Mouse (Mus musculus) heart, embryonic 11.5 days (tissue): ENCODE results near the gene Serp1. TPM values are rescaled to one million over a fixed set of nuclear protein-coding genes. Genes with fewer than 3 reads are reported as not detected.

Source experiments
- ATAC-seq: fragments of 200-750 bp; cut with Nextera tagmentation; replicated peaks from 2 replicates; pipeline ENCODE4 v1.8.0; 2017; ENCODE audit warnings: moderate library complexity; ENCODE audit not compliant: insufficient number of reproducible peaks, low FRiP score, low TSS enrichment
- H3K27ac ChIP-seq: fragments of 300-500 bp; sonication (generic); 2 replicates; pipeline ENCODE4 v1.5.1; 2014; ENCODE audit warnings: mild to moderate bottlenecking, low read depth, low read length
- H3K27me3 ChIP-seq: fragments of 300-500 bp; sonication (generic); 2 replicates; pipeline ENCODE4 v1.6.1; 2014; ENCODE audit warnings: mild to moderate bottlenecking, low read length, mixed read lengths; ENCODE audit not compliant: control insufficient read depth, insufficient read depth
- H3K36me3 ChIP-seq: fragments of 300-500 bp; sonication (generic); 2 replicates; pipeline ENCODE4 v1.6.1; 2014; ENCODE audit warnings: mild to moderate bottlenecking, low read length, moderate library complexity, mixed read lengths; ENCODE audit not compliant: control insufficient read depth, insufficient read depth
- H3K4me1 ChIP-seq: fragments of 300-500 bp; sonication (generic); 2 replicates; pipeline ENCODE4 v1.6.1; 2014; ENCODE audit warnings: low read length; ENCODE audit not compliant: control insufficient read depth, insufficient read depth
- H3K4me2 ChIP-seq: fragments of 300-500 bp; sonication (generic); 2 replicates; pipeline ENCODE4 v1.6.1; 2014; ENCODE audit warnings: mild to moderate bottlenecking, moderate library complexity
- H3K4me3 ChIP-seq: fragments of 300-500 bp; sonication (generic); 2 replicates; pipeline ENCODE4 v1.5.1; 2014; ENCODE audit warnings: low read depth, low read length
- H3K9ac ChIP-seq: fragments of 300-500 bp; sonication (generic); 2 replicates; pipeline ENCODE4 v1.6.1; 2014; ENCODE audit warnings: mild to moderate bottlenecking, low read depth, low read length, moderate library complexity
- H3K9me3 ChIP-seq: fragments of 300-500 bp; sonication (generic); replicated peaks from 2 replicates; pipeline ENCODE4 v1.6.1; 2016; ENCODE audit warnings: low read length; ENCODE audit not compliant: control insufficient read depth
- WGBS: fragments of 180-500 bp; shearing (Covaris S2); extraction: QIAGEN DNeasy Blood & Tissue Kit; methylation state at CpG from one replicate; pipeline ENCODE4 v1.1.7; 2014; ENCODE audit not compliant: insufficient replicate concordance; 5-methylcytosine and 5-hydroxymethylcytosine counted together
- polyA plus RNA-seq: library from polyadenylated mRNA; unstranded; fragments of >200 nt; fragmentation: Nextera tagmentation; extraction: Ambion mirVana; gene quantifications from 2 replicates; pipeline ENCODE4 v1.2.1, GENCODE M21; 2014

Serp1 gene
- polyA plus RNA-seq, result 107 and 121 TPM in 2 replicates

- Histone ChIP-seq H3K9me3 (no peaks in the 10 kb centered on the region), H3K9ac (peak within 1 kb of the TSS; percentile 99)
- peak; percentile 99 for ATAC-seq
Measured at GRCm38 (mm10) chr3:58525652-58526407, at the start of gene Serp1, which contains the start of gene Eif2a. Gene Serp1, minus strand, starts transcription at chr3:58525892. Gene Eif2a, plus strand, starts transcription at chr3:58525821.

DNA sequence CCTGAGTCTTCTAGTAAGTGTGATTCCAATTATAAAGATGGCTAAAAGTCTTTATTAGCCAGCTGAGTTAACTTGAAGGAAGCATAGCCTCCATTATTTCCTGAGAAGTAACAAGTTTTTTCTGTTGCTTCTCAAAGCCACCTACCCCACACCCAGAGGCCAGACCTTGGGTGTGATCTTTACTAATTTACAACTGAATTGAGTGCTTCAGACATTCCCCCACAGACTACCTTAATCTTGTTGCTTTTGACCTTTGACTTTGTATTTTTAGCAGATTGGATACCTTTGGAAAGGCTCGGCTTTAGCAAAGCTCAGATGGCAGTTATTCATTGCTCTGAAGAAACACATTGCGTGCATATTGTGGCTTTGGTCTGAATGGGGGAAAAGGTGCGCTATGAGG lies 45.1 kb upstream of the Serp1 start:
- WGBS, result 85% methylated on average over 3 of the region's 3 CpGs
- no peak overlapping the region for H3K9ac ChIP-seq
- no peak for ATAC-seq

More at GRCm38 (mm10) chr3:58525652-58526407, at the start of gene Serp1, which contains the start of gene Eif2a:
- Histone ChIP-seq H3K36me3 (peaks cover 5% of the 10 kb centered on the region; the same call in 1 of the 2 replicates), H3K4me2 (peak within 1 kb of the TSS; percentile 82), H3K4me3 (peak within 1 kb of the TSS; percentile 85), H3K27ac (peak within 1 kb of the TSS; percentile 92), H3K27me3 (no peaks in the 10 kb centered on the region), H3K4me1 (0 out of 2 replicates have a peak, but pooled peaks cover 3% of the 10 kb centered on the region)
- WGBS, result under 1% methylated on average over 56 of the region's 57 CpGs

GRCm38 (mm10) chr3:58561437-58561836 lies 35.7 kb upstream of the Serp1 start:
- H3K9ac ChIP-seq, result no peak overlapping the region
- no peaks in the 10 kb centered on the region for H3K9me3 ChIP-seq
- H3K36me3 ChIP-seq, result no peaks in the 10 kb centered on the region; the same call in 1 of the 2 replicates
- no peaks in the 10 kb centered on the region for H3K4me1 ChIP-seq
- WGBS, result 45% methylated on average over 2 of the region's 2 CpGs
- ATAC-seq, result no peak
- no peak overlapping the region for H3K4me3 ChIP-seq
- H3K27me3 ChIP-seq, result no peaks in the 10 kb centered on the region
- H3K4me2 ChIP-seq, result no peak overlapping the region
- no peak overlapping the region for H3K27ac ChIP-seq

More for the DNA sequence above, 45.1 kb upstream of the Serp1 start:
- Histone ChIP-seq H3K27me3 (no peaks in the 10 kb centered on the region), H3K4me3 (no peak overlapping the region), H3K36me3 (no peaks in the 10 kb centered on the region), H3K4me1 (no peaks in the 10 kb centered on the region), H3K9me3 (no peaks in the 10 kb centered on the region), H3K27ac (no peak overlapping the region), H3K4me2 (no peak overlapping the region)

DNA sequence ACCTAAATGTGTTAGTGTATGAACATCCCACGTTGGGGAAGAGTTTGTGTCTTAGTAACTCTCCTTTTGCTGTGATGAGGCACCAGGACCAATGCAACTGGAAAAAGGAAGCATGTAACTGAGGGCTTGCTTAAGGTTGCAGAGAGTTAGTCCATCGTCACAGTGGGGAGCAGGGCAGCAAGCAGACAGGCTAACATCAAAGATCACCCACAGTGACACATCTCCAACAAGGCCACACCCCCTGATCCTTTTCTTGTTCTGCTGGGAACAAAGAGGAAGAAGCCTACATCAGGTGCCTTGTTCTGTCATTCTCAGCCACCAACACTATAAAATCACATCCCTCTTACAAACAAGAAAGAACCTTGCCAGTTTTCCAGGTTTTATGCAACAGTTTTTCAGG lies 34.2 kb upstream of the Serp1 start:
- Histone ChIP-seq H3K4me2 (no peak overlapping the region), H3K27me3 (no peaks in the 10 kb centered on the region), H3K4me1 (no peaks in the 10 kb centered on the region), H3K27ac (no peak overlapping the region), H3K9ac (no peak overlapping the region), H3K9me3 (no peaks in the 10 kb centered on the region), H3K4me3 (no peak overlapping the region), H3K36me3 (peaks cover 3% of the 10 kb centered on the region; the same call in 1 of the 2 replicates)
- no peak for ATAC-seq
- 48% methylated on average over 2 of the region's 2 CpGs for WGBS

DNA sequence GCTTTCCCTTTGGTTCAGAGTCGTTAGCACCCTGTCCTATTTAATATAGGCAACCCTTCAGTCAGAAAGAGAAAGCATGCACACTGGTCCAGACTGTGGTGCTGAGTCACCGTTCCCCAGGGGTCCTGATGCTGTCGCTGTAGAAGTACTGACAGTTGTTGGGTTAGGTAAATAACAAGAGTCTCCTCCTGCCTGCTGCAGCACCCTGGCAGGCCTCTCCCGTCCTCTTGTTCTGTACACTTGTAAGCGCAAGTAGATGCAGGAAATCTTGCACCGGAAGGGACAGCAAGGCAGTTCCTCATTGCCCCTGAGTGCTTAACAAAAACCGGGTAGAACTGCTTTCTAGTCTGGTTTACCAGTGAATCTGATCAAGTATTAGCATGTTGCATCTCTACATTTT lies 31.0 kb upstream of the Serp1 start:
- WGBS, result 79% methylated on average over 7 of the region's 7 CpGs
- H3K4me1 ChIP-seq, result no peaks in the 10 kb centered on the region
- ATAC-seq, result no peak

GRCm38 (mm10) chr3:58552001-58552811 lies 26.5 kb upstream of the Serp1 start:
- no peak overlapping the region for H3K9ac ChIP-seq
- no peak for ATAC-seq
- 64% methylated on average over 1 of the region's 1 CpGs for WGBS
- no peaks in the 10 kb centered on the region for H3K9me3 ChIP-seq
- no peak overlapping the region for H3K4me2 ChIP-seq
- no peaks in the 10 kb centered on the region for H3K27me3 ChIP-seq
- peaks cover 14% of the 10 kb centered on the region for H3K36me3 ChIP-seq
- no peak overlapping the region for H3K27ac ChIP-seq
- H3K4me3 ChIP-seq, result no peak overlapping the region
- no peaks in the 10 kb centered on the region for H3K4me1 ChIP-seq

More for the DNA sequence above, 31.0 kb upstream of the Serp1 start:
- no peak overlapping the region for H3K4me3 ChIP-seq
- H3K4me2 ChIP-seq, result no peak overlapping the region
- no peaks in the 10 kb centered on the region for H3K9me3 ChIP-seq
- H3K36me3 ChIP-seq, result peaks cover 6% of the 10 kb centered on the region; the same call in 1 of the 2 replicates
- H3K27me3 ChIP-seq, result no peaks in the 10 kb centered on the region
- H3K27ac ChIP-seq, result no peak overlapping the region
- no peak overlapping the region for H3K9ac ChIP-seq

GRCm38 (mm10) chr3:58536573-58536972 lies 10.9 kb upstream of the Serp1 start:
- Histone ChIP-seq H3K9ac (no peak overlapping the region), H3K4me2 (no peak overlapping the region), H3K9me3 (no peaks in the 10 kb centered on the region), H3K27ac (no peak overlapping the region), H3K36me3 (peaks cover 16% of the 10 kb centered on the region), H3K4me3 (no peak overlapping the region), H3K27me3 (no peaks in the 10 kb centered on the region), H3K4me1 (no peaks in the 10 kb centered on the region)
- ATAC-seq, result no peak
- whole genome bisulfite sequencing, result 88% methylated on average over 3 of the region's 3 CpGs

DNA sequence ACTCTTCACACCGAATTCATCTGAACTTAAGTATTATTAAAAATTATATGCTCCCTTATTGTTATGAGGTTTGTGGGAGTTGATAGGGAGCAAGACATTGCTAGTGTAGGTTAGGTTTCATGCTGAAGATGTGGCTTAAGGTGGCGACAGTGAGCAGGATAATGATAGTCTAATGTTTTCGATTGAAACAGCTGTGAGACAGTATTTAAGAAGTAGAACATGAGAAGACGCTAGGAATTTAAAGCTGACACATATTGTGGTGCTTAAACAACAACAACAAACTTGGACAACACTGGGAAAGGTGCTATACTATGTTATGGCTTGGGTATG lies 681 bp upstream of the Serp1 start:
- H3K9me3 ChIP-seq, result no peaks in the 10 kb centered on the region
- 8% methylated on average over 4 of the region's 4 CpGs for WGBS
- no peak overlapping the region for H3K27ac ChIP-seq
- peak overlapping the region; percentile 85 for H3K4me3 ChIP-seq
- H3K4me1 ChIP-seq, result 0 out of 2 replicates have a peak, but pooled peaks cover 3% of the 10 kb centered on the region
- H3K27me3 ChIP-seq, result no peaks in the 10 kb centered on the region
- ATAC-seq, result no peak
- peaks cover 3% of the 10 kb centered on the region; the same call in 1 of the 2 replicates for H3K36me3 ChIP-seq
- peak overlapping the region; percentile 70 for H3K4me2 ChIP-seq
- peak overlapping the region; percentile 99 for H3K9ac ChIP-seq
